Mouse (Mus musculus) midbrain, embryonic 16.5 days (tissue): Measurements from ENCODE around the gene Emc10. TPM values are rescaled to one million over a fixed set of nuclear protein-coding genes. Genes with fewer than 3 reads are reported as not detected.

Experiments
- ATAC-seq: fragments of 200-750 bp; cut with Nextera tagmentation; 2 replicates; pipeline ENCODE4 v1.8.0; 2017; ENCODE audit warnings: moderate TSS enrichment
- H3K27ac ChIP-seq: fragments of 300-500 bp; sonication (generic); 2 replicates; pipeline ENCODE4 v1.5.1; 2014; ENCODE audit warnings: mild to moderate bottlenecking, low read length, mixed read lengths
- H3K27me3 ChIP-seq: fragments of 300-500 bp; sonication (generic); 2 replicates; pipeline ENCODE4 v1.6.1; 2014; ENCODE audit warnings: low read depth, low read length, mixed read lengths; ENCODE audit not compliant: control insufficient read depth, insufficient read depth
- H3K36me3 ChIP-seq: fragments of 300-500 bp; sonication (generic); 2 replicates; pipeline ENCODE4 v1.6.1; 2014; ENCODE audit warnings: mild to moderate bottlenecking, low read length, moderate library complexity, mixed read lengths; ENCODE audit not compliant: control insufficient read depth, insufficient read depth
- H3K4me1 ChIP-seq: fragments of 300-500 bp; sonication (generic); 2 replicates; pipeline ENCODE4 v1.6.1; 2014; ENCODE audit warnings: mild to moderate bottlenecking, low read length, mixed read lengths; ENCODE audit not compliant: control insufficient read depth, insufficient read depth
- H3K4me2 ChIP-seq: fragments of 300-500 bp; sonication (generic); 2 replicates; pipeline ENCODE4 v1.6.1; 2014; ENCODE audit warnings: mild to moderate bottlenecking, low read length, mixed read lengths
- H3K4me3 ChIP-seq: fragments of 300-500 bp; sonication (generic); 2 replicates; pipeline ENCODE4 v1.5.1; 2014; ENCODE audit warnings: low read depth, mild to moderate bottlenecking, low read length, moderate library complexity, mixed read lengths
- H3K9ac ChIP-seq: fragments of 300-500 bp; sonication (generic); 2 replicates; pipeline ENCODE4 v1.6.1; 2014; ENCODE audit warnings: low read depth, low read length, mixed read lengths
- H3K9me3 ChIP-seq: fragments of 300-500 bp; sonication (generic); replicated peaks from 2 replicates; pipeline ENCODE4 v1.6.1; 2014; ENCODE audit warnings: mild to moderate bottlenecking, low read length, mixed read lengths; ENCODE audit not compliant: control insufficient read depth, poor library complexity, severe bottlenecking
- WGBS: fragments of 180-500 bp; shearing (Covaris S2); extraction: QIAGEN DNeasy Blood & Tissue Kit; methylation state at CpG from one replicate; pipeline ENCODE4 v1.1.7; 2014; 5-methylcytosine and 5-hydroxymethylcytosine counted together
- polyA plus RNA-seq: library from polyadenylated mRNA; unstranded; fragments of >200 nt; fragmentation: Nextera tagmentation; extraction: Ambion mirVana; gene quantifications from 2 replicates; pipeline ENCODE4 v1.2.1, GENCODE M21; 2015

Emc10 gene
- polyA plus RNA-seq, 1 experiment from 2014 or later, result 137 TPM

- Histone ChIP-seq H3K4me1 (peaks cover 61% of the 10 kb centered on the region), H3K27me3 (no peaks in the 10 kb centered on the region), H3K36me3 (peaks cover 38% of the 10 kb centered on the region), H3K27ac (no peak overlapping the region; the same call in 1 of the 2 replicates), H3K9me3 (no peaks in the 10 kb centered on the region), H3K9ac (peak overlapping the region; percentile 12; the same call in 1 of the 2 replicates), H3K4me3 (no peak overlapping the region), H3K4me2 (peak overlapping the region; percentile 99)
- 38% methylated on average over 12 of the region's 12 CpGs for WGBS
- ATAC-seq, result no peak
Observed at GRCm38 (mm10) chr7:44446070-44446855, 50.1 kb downstream of the Emc10 start.

- Histone ChIP-seq H3K4me3 (peak overlapping the region; percentile 68), H3K9me3 (no peaks in the 10 kb centered on the region), H3K4me1 (peaks cover 66% of the 10 kb centered on the region), H3K27me3 (no peaks in the 10 kb centered on the region), H3K4me2 (peak overlapping the region; percentile 99), H3K27ac (peak overlapping the region; percentile 24; the same call in 1 of the 2 replicates), H3K36me3 (peaks cover 37% of the 10 kb centered on the region), H3K9ac (peak overlapping the region; percentile 63)
- 45% methylated on average over 7 of the region's 7 CpGs for WGBS
- no peak for ATAC-seq
Observed at GRCm38 (mm10) chr7:44445528-44445923, 50.8 kb downstream of the Emc10 start.

GRCm38 (mm10) chr7:44444886-44445527 is 51.3 kb downstream of the Emc10 start:
- Histone ChIP-seq H3K4me1 (peaks cover 65% of the 10 kb centered on the region), H3K9ac (peak overlapping the region; percentile 63), H3K27me3 (no peaks in the 10 kb centered on the region), H3K4me3 (peak overlapping the region; percentile 68), H3K27ac (peak overlapping the region; percentile 24; the same call in 1 of the 2 replicates), H3K4me2 (peak overlapping the region; percentile 99), H3K9me3 (no peaks in the 10 kb centered on the region), H3K36me3 (peaks cover 35% of the 10 kb centered on the region)
- WGBS, result 31% methylated on average over 28 of the region's 29 CpGs
- ATAC-seq, result no peak

- peak; percentile 47 for ATAC-seq
- Histone ChIP-seq H3K27ac (peak overlapping the region; percentile 97), H3K27me3 (no peaks in the 10 kb centered on the region), H3K4me3 (peak overlapping the region; percentile 68), H3K9me3 (no peaks in the 10 kb centered on the region), H3K4me2 (peak overlapping the region; percentile 99), H3K9ac (peak overlapping the region; percentile 95), H3K36me3 (peaks cover 22% of the 10 kb centered on the region; the same call in 1 of the 2 replicates), H3K4me1 (peaks cover 60% of the 10 kb centered on the region)
- WGBS, result 9% methylated on average over 19 of the region's 20 CpGs
Observed at GRCm38 (mm10) chr7:44443268-44444173, 52.8 kb downstream of the Emc10 start.

GRCm38 (mm10) chr7:44442407-44442821 is 53.9 kb downstream of the Emc10 start:
- Histone ChIP-seq H3K9ac (peak overlapping the region; percentile 95), H3K9me3 (no peaks in the 10 kb centered on the region), H3K27me3 (no peaks in the 10 kb centered on the region), H3K4me2 (peak overlapping the region; percentile 99), H3K4me3 (peak overlapping the region; percentile 68), H3K27ac (peak overlapping the region; percentile 97), H3K4me1 (peaks cover 59% of the 10 kb centered on the region), H3K36me3 (peaks cover 14% of the 10 kb centered on the region; the same call in 1 of the 2 replicates)
- ATAC-seq, result peak; percentile 41
- WGBS, result 0% methylated on average over 12 of the region's 14 CpGs

- Histone ChIP-seq H3K36me3 (peaks cover 12% of the 10 kb centered on the region; the same call in 1 of the 2 replicates), H3K27me3 (no peaks in the 10 kb centered on the region), H3K9ac (peak overlapping the region; percentile 95), H3K27ac (peak overlapping the region; percentile 97), H3K4me1 (peaks cover 56% of the 10 kb centered on the region), H3K4me3 (peak overlapping the region; percentile 68), H3K9me3 (no peaks in the 10 kb centered on the region), H3K4me2 (peak overlapping the region; percentile 99)
- ATAC-seq, result peak; percentile 79
- 0% methylated on average over 12 of the region's 14 CpGs for WGBS
Observed at GRCm38 (mm10) chr7:44441648-44442109, 54.6 kb downstream of the Emc10 start.

GRCm38 (mm10) chr7:44441180-44441579 is 55.1 kb downstream of the Emc10 start:
- H3K27me3 ChIP-seq, result no peaks in the 10 kb centered on the region
- H3K4me1 ChIP-seq, result peaks cover 51% of the 10 kb centered on the region
- H3K36me3 ChIP-seq, result peaks cover 12% of the 10 kb centered on the region; the same call in 1 of the 2 replicates
- H3K9ac ChIP-seq, result peak overlapping the region; percentile 95
- no peaks in the 10 kb centered on the region for H3K9me3 ChIP-seq
- peak overlapping the region; percentile 97 for H3K27ac ChIP-seq
- H3K4me2 ChIP-seq, result peak overlapping the region; percentile 99
- ATAC-seq, result no peak
- 11% methylated on average over 1 of the region's 1 CpGs for WGBS
- peak overlapping the region; percentile 68 for H3K4me3 ChIP-seq

- no peak for ATAC-seq
- H3K4me3 ChIP-seq, result no peak overlapping the region
- H3K9ac ChIP-seq, result no peak overlapping the region
- no peaks in the 10 kb centered on the region for H3K27me3 ChIP-seq
- H3K27ac ChIP-seq, result peak overlapping the region; percentile 97
- peak overlapping the region; percentile 6; the same call in 1 of the 2 replicates for H3K4me2 ChIP-seq
- H3K9me3 ChIP-seq, result no peaks in the 10 kb centered on the region
- peaks cover 9% of the 10 kb centered on the region; the same call in 1 of the 2 replicates for H3K36me3 ChIP-seq
- WGBS, result 84% methylated on average over 1 of the region's 1 CpGs
- peaks cover 44% of the 10 kb centered on the region for H3K4me1 ChIP-seq
Observed at GRCm38 (mm10) chr7:44440479-44440878, 55.9 kb downstream of the Emc10 start.
